Mouse (Mus musculus) forebrain, embryonic 13.5 days (tissue): ENCODE results near the gene Ifit1. TPM values are rescaled to one million over a fixed set of nuclear protein-coding genes. Genes with fewer than 3 reads are reported as not detected.

Source experiments
- polyA plus RNA-seq: library from polyadenylated mRNA; unstranded; fragments of >200 nt; fragmentation: Nextera tagmentation; extraction: Ambion mirVana; gene quantifications from 2 replicates; pipeline ENCODE4 v1.2.1, GENCODE M21; 2015

Gene Ifit1
- polyA plus RNA-seq, 1 experiment from 2014 or later: 0.17 TPM

Other genes starting within 250 kb of the Ifit1 start
- 0.23 and 0.37 TPM in 2 replicates for gene Ch25h, start 165.7 kb upstream of the Ifit1 start, polyA plus RNA-seq
- gene Lipa, start 113.4 kb upstream of the Ifit1 start, polyA plus RNA-seq: 12.7 and 13.6 TPM in 2 replicates
- 5.1 and 6.0 TPM in 2 replicates for gene Ifit2, start 90.2 kb upstream of the Ifit1 start, polyA plus RNA-seq
- 0.26 and 0.43 TPM in 2 replicates for gene Ifit3, start 57.3 kb upstream of the Ifit1 start, polyA plus RNA-seq
- 0.36 and 0.40 TPM in 2 replicates for gene Ifit1bl1, start 38.9 kb upstream of the Ifit1 start, polyA plus RNA-seq
- not detected in 2 replicates for gene Ifit3b, start 32.9 kb upstream of the Ifit1 start, polyA plus RNA-seq
- 0.05 and 0.08 TPM in 2 replicates for gene Ifit1bl2, start 128 bp upstream of the Ifit1 start, polyA plus RNA-seq
- gene Slc16a12, start 106.4 kb downstream of the Ifit1 start, polyA plus RNA-seq: 1.5 and 1.8 TPM in 2 replicates
- gene Pank1, start 238.6 kb downstream of the Ifit1 start, polyA plus RNA-seq: 5.8 and 6.7 TPM in 2 replicates